Comparison of ENCODE assay signal across 8 mouse cellular contexts in genomic region chr11:72489397-72489796, GRCm38 (mm10). TPM values are rescaled to one million over a fixed set of nuclear protein-coding genes. Genes with fewer than 3 reads are reported as not detected.
DNase-seq lines count a peak whose midpoint lies in the region; ATAC-seq and TF ChIP-seq lines count a peak whose summit lies in the region.

No protein-coding gene starts in this region.

- H3K27me3 ChIP-seq in heart, embryonic 16.5 days (ENCODE audit: control insufficient read depth, insufficient read depth, low read length): peaks cover 33% of the 10 kb centered on the region
- H3K27me3 ChIP-seq in ES-Bruce4 (ENCODE audit: control insufficient read depth, insufficient read depth, low read length, poor library complexity, severe bottlenecking): peaks cover 4% of the 10 kb centered on the region; the same call in 1 of the 2 replicates
- H3K27me3 ChIP-seq in forebrain, embryonic 11.5 days (ENCODE audit: control insufficient read depth, insufficient read depth, low read length): peaks cover 17% of the 10 kb centered on the region
- peaks cover 53% of the 10 kb centered on the region for H3K27me3 ChIP-seq in liver, embryonic 15.5 days

- TF ChIP-seq CTCF in ES-Bruce4 (IDR thresholded peaks at IDR 0.05; ENCODE audit: low read depth, low read length): no peak

- H3K36me3 ChIP-seq in heart, embryonic 16.5 days (ENCODE audit: control insufficient read depth, insufficient read depth): no peaks in the 10 kb centered on the region
- H3K36me3 ChIP-seq in ES-Bruce4 (ENCODE audit: control insufficient read depth, insufficient read depth, low read length, poor library complexity, severe bottlenecking): no peaks in the 10 kb centered on the region
- H3K36me3 ChIP-seq in forebrain, embryonic 11.5 days (ENCODE audit: control insufficient read depth, insufficient read depth, low read length): no peaks in the 10 kb centered on the region
- no peaks in the 10 kb centered on the region for H3K36me3 ChIP-seq in liver, embryonic 15.5 days (replicated peaks)

- no peak for TF ChIP-seq POLR2A in ES-Bruce4 (IDR thresholded peaks at IDR 0.05; ENCODE audit: insufficient read depth, low read length)

- H3K9me3 ChIP-seq in heart, embryonic 16.5 days (replicated peaks; ENCODE audit: control insufficient read depth, low read length): no peaks in the 10 kb centered on the region
- H3K9me3 ChIP-seq in ES-Bruce4 (replicated peaks; ENCODE audit: control insufficient read depth, insufficient read depth, low read length, poor library complexity, severe bottlenecking): no peaks in the 10 kb centered on the region
- H3K9me3 ChIP-seq in forebrain, embryonic 11.5 days (ENCODE audit: control insufficient read depth, low read length): no peaks in the 10 kb centered on the region
- no peaks in the 10 kb centered on the region for H3K9me3 ChIP-seq in liver, embryonic 15.5 days (replicated peaks)

- DNase-seq in heart, adult 8-10 months (ENCODE audit: low spot score): no peak
- DNase-seq in forebrain, embryonic 11.5 days (ENCODE audit: low spot score): peak; percentile 68
- DNase-seq in layer of hippocampus, postnatal 25 days (ENCODE audit: extremely low spot score in 1 of 2, low spot score in 1 of 2): no peak

- H3K27ac ChIP-seq in heart, embryonic 16.5 days (ENCODE audit: low read length): no peak overlapping the region
- no peak overlapping the region for H3K27ac ChIP-seq in ES-Bruce4 (ENCODE audit: insufficient read depth, low read length)
- no peak overlapping the region; the same call in 1 of the 2 replicates for H3K27ac ChIP-seq in forebrain, embryonic 11.5 days (ENCODE audit: low read depth, low read length)
- no peak overlapping the region for H3K27ac ChIP-seq in liver, embryonic 15.5 days (replicated peaks)

- H3K4me1 ChIP-seq in heart, embryonic 16.5 days (ENCODE audit: control insufficient read depth, insufficient read depth, low read length): peaks cover 13% of the 10 kb centered on the region
- H3K4me1 ChIP-seq in ES-Bruce4 (ENCODE audit: control insufficient read depth, insufficient read depth, low read length): no peaks in the 10 kb centered on the region
- peaks cover 3% of the 10 kb centered on the region; the same call in 1 of the 2 replicates for H3K4me1 ChIP-seq in forebrain, embryonic 11.5 days (replicated peaks; ENCODE audit: control insufficient read depth, insufficient read depth, low read length)
- peaks cover 61% of the 10 kb centered on the region for H3K4me1 ChIP-seq in liver, embryonic 15.5 days (replicated peaks)

- TF ChIP-seq EP300 in ES-Bruce4 (IDR thresholded peaks at IDR 0.05; ENCODE audit: insufficient read depth, low read depth, low read length): no peak

- 0 out of 2 replicates have a peak, but pooled peaks have one; percentile 2 for ATAC-seq in heart, embryonic 16.5 days (replicated peaks; ENCODE audit: extremely low read depth, insufficient read depth, low FRiP score)
- 0 out of 2 replicates have a peak, but pooled peaks have one; percentile 16 for ATAC-seq in forebrain, embryonic 11.5 days (replicated peaks; ENCODE audit: low FRiP score)
- ATAC-seq in liver, embryonic 15.5 days (ENCODE audit: insufficient read depth): 0 out of 2 replicates have a peak, but pooled peaks have one; percentile 3
- ATAC-seq in activated CD4-positive, CD25-positive, alpha-beta regulatory T cell, adult 4 months: no peak
- no peak for ATAC-seq in megakaryocyte-erythroid progenitor cell, adult 5-6 weeks (replicated peaks; ENCODE audit: low FRiP score, low TSS enrichment, poor library complexity, severe bottlenecking)

- 0% methylated on average over 32 of the region's 42 CpGs for WGBS in heart, embryonic 16.5 days
- under 1% methylated on average over 33 of the region's 42 CpGs for WGBS in forebrain, embryonic 11.5 days
- under 1% methylated on average over 42 of the region's 42 CpGs for WGBS in liver, embryonic 15.5 days (ENCODE audit: insufficient replicate concordance)

- H3K4me3 ChIP-seq in heart, embryonic 16.5 days (ENCODE audit: low read length): peak overlapping the region; percentile 58
- peak overlapping the region; percentile 61 for H3K4me3 ChIP-seq in ES-Bruce4 (ENCODE audit: low read depth, low read length)
- H3K4me3 ChIP-seq in forebrain, embryonic 11.5 days (ENCODE audit: low read depth, low read length): peak overlapping the region; percentile 61
- peak overlapping the region; percentile 63 for H3K4me3 ChIP-seq in liver, embryonic 15.5 days (replicated peaks)

- H3K9ac ChIP-seq in heart, embryonic 16.5 days (ENCODE audit: low read length): peak overlapping the region; percentile 73
- H3K9ac ChIP-seq in ES-Bruce4 (ENCODE audit: low read depth, poor library complexity, severe bottlenecking): peak overlapping the region; percentile 52
- peak overlapping the region; percentile 53 for H3K9ac ChIP-seq in forebrain, embryonic 11.5 days (ENCODE audit: low read length)
- peak overlapping the region; percentile 45; the same call in 1 of the 2 replicates for H3K9ac ChIP-seq in liver, embryonic 15.5 days

- peak overlapping the region; percentile 81 for H3K4me2 ChIP-seq in heart, embryonic 16.5 days (ENCODE audit: low read depth, low read length)
- H3K4me2 ChIP-seq in forebrain, embryonic 11.5 days (ENCODE audit: low read depth, low read length, severe bottlenecking): peak overlapping the region; percentile 84
- peak overlapping the region; percentile 90 for H3K4me2 ChIP-seq in liver, embryonic 15.5 days

RNA-seq across cellular contexts. Expression of gene Spns2, which starts 0.3 kb away (rescaled TPM):
- polyA plus RNA-seq in heart, embryonic 16.5 days (2015; fragmentation: Nextera tagmentation; extraction: Ambion mirVana): 1.8 and 3.6 TPM in 2 replicates
- total RNA-seq in heart, adult 8-10 months (2022): 10 to 100 TPM in 1 of 4 experiments, 1 to 10 TPM in 3; 7.4 to 10.2 (median 7.9) TPM
- polyA plus RNA-seq in ES-Bruce4 (2011; ENCODE audit: insufficient read depth, insufficient read length, low read depth, missing spikeins): 0.48 and 1.3 TPM in 2 replicates
- polyA plus RNA-seq in forebrain, embryonic 11.5 days (2014; fragmentation: Nextera tagmentation; extraction: Ambion mirVana): 4.0 and 4.8 TPM in 2 replicates
- polyA plus RNA-seq in liver, embryonic 15.5 days (2015; fragmentation: Nextera tagmentation; extraction: Ambion mirVana): 4.1 and 5.3 TPM in 2 replicates
- not detected for polyA plus RNA-seq in activated CD4-positive, CD25-positive, alpha-beta regulatory T cell, adult 4 months (2017; shearing (Covaris generic))
- total RNA-seq in megakaryocyte-erythroid progenitor cell, adult 5-6 weeks (2014; fragmentation: Nextera tagmentation): 38.3 and 46.8 TPM in 2 replicates
- 16.0 and 23.3 TPM in 2 replicates for total RNA-seq in megakaryocyte-erythroid progenitor cell, adult 5-6 weeks (2017)
- total RNA-seq in layer of hippocampus, postnatal 25 days (2021): 10 to 100 TPM; 95.8 to 97.0 TPM

RNA-seq across cellular contexts. Expression of gene Mybbp1a, which starts 48.2 kb away (rescaled TPM):
- 70.2 and 81.8 TPM in 2 replicates for polyA plus RNA-seq in heart, embryonic 16.5 days (2015; fragmentation: Nextera tagmentation; extraction: Ambion mirVana)
- 10 to 100 TPM; 42.4 to 49.4 (median 45.9) TPM for total RNA-seq in heart, adult 8-10 months (2022)
- polyA plus RNA-seq in ES-Bruce4 (2011; ENCODE audit: insufficient read depth, insufficient read length, low read depth, missing spikeins): 296 and 298 TPM in 2 replicates
- 165 and 166 TPM in 2 replicates for polyA plus RNA-seq in forebrain, embryonic 11.5 days (2014; fragmentation: Nextera tagmentation; extraction: Ambion mirVana)
- 66.0 and 70.7 TPM in 2 replicates for polyA plus RNA-seq in liver, embryonic 15.5 days (2015; fragmentation: Nextera tagmentation; extraction: Ambion mirVana)
- polyA plus RNA-seq in activated CD4-positive, CD25-positive, alpha-beta regulatory T cell, adult 4 months (2017; shearing (Covaris generic)): 10 to 100 TPM; 55.5 to 77.9 TPM
- total RNA-seq in megakaryocyte-erythroid progenitor cell, adult 5-6 weeks (2014; fragmentation: Nextera tagmentation): 215 and 248 TPM in 2 replicates
- 185 and 248 TPM in 2 replicates for total RNA-seq in megakaryocyte-erythroid progenitor cell, adult 5-6 weeks (2017)
- total RNA-seq in layer of hippocampus, postnatal 25 days (2021): 10 to 100 TPM; 48.3 to 54.0 TPM

RNA-seq across cellular contexts. Expression of gene Ggt6, which starts 54.1 kb away (rescaled TPM):
- polyA plus RNA-seq in heart, embryonic 16.5 days (2015; fragmentation: Nextera tagmentation; extraction: Ambion mirVana): 0.17 TPM in 1 of 2 replicates, not detected in the other
- under 1 TPM in 2 of 4 experiments, not detected in 2; 0.32 to 0.44 TPM for total RNA-seq in heart, adult 8-10 months (2022)
- polyA plus RNA-seq in ES-Bruce4 (2011; ENCODE audit: insufficient read depth, insufficient read length, low read depth, missing spikeins): not detected in 2 replicates
- polyA plus RNA-seq in forebrain, embryonic 11.5 days (2014; fragmentation: Nextera tagmentation; extraction: Ambion mirVana): not detected in 2 replicates
- polyA plus RNA-seq in liver, embryonic 15.5 days (2015; fragmentation: Nextera tagmentation; extraction: Ambion mirVana): 0.32 and 0.36 TPM in 2 replicates
- not detected for polyA plus RNA-seq in activated CD4-positive, CD25-positive, alpha-beta regulatory T cell, adult 4 months (2017; shearing (Covaris generic))
- not detected in 2 replicates for total RNA-seq in megakaryocyte-erythroid progenitor cell, adult 5-6 weeks (2014; fragmentation: Nextera tagmentation)
- not detected in 2 replicates for total RNA-seq in megakaryocyte-erythroid progenitor cell, adult 5-6 weeks (2017)
- under 1 TPM in 1 of 2 experiments, not detected in 1; 0.20 TPM for total RNA-seq in layer of hippocampus, postnatal 25 days (2021)

Comparison
In these comparisons a context has a peak if more than half of its experiments do, and no peak if none do; other contexts are left out.
1. ATAC-seq: peak in heart, embryonic 16.5 days (single experiment), forebrain, embryonic 11.5 days (single experiment) and liver, embryonic 15.5 days (single experiment); none in activated CD4-positive, CD25-positive, alpha-beta regulatory T cell, adult 4 months (single experiment) and megakaryocyte-erythroid progenitor cell, adult 5-6 weeks (single experiment).
2. Peak in every context shown above with its lines, with median percentiles within 50 percentile points of each other: H3K4me2 ChIP-seq, H3K4me3 ChIP-seq and H3K9ac ChIP-seq.